Mouse (Mus musculus) leukemia stem cell, adult 10-12 weeks (primary cell): ENCODE measurements around the gene Cyb5b. TPM values are rescaled to one million over a fixed set of nuclear protein-coding genes. Genes with fewer than 3 reads are reported as not detected.

Experiments
- polyA plus RNA-seq: library from polyadenylated mRNA; stranded (reverse); fragments of >175 nt; gene quantifications from 2 replicates; pipeline ENCODE4 v1.2.3, GENCODE M21; 2012; ENCODE audit warnings: low replicate concordance

Gene Cyb5b
- 4.6 and 6.8 TPM in 2 replicates for polyA plus RNA-seq

DNA sequence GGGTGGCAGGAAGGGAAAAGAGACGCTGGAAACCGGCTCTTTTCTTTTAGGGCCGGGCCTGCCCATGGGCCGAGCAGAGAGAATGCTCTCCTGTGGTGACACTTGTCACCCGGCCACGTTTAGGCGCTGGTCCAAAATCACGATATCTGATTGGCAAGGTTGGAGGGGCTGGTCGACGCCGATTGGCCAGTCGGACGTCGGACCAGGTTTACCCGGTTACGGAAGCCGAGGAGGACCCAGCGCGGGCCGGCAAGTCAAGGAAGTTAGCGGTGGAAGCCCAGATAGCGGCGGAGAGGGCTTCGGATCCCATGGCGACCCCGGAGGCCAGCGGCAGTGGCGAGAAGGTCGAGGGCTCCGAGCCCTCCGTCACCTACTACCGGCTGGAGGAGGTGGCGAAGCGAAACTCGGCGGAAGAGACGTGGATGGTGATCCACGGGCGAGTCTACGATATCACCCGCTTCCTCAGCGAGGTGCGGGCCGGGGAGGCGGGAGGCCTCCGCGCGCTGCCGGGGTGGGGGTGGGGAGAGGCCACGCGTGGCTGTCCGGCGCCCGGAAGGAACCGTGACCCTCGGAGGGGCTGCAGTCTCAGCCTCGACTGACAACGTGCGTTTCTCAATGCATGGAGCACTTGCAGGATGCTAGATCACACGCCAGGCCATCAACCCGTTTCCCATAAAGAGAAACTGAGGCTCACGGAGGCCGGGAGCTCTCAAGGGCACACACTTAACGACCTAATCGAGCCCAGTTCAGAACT, at the start of gene Cyb5b:
Cyb5b (plus strand) TSS at position 237 of the 754 bp plus-strand sequence.

Other genes starting within 250 kb of the Cyb5b start
- 1.3 and 3.1 TPM in 2 replicates for gene Sntb2, start 214.9 kb upstream of the Cyb5b start, polyA plus RNA-seq
- 12.8 and 19.3 TPM in 2 replicates for gene Vps4a, start 119.4 kb upstream of the Cyb5b start, polyA plus RNA-seq
- gene Pdf, start 102.0 kb upstream of the Cyb5b start, polyA plus RNA-seq: 0.83 and 8.1 TPM in 2 replicates
- gene Cog8, start 94.0 kb upstream of the Cyb5b start, polyA plus RNA-seq: 16.6 and 19.9 TPM in 2 replicates
- 5.6 and 9.5 TPM in 2 replicates for gene Nip7, start 93.8 kb upstream of the Cyb5b start, polyA plus RNA-seq
- not detected in 2 replicates for gene Tmed6, start 85.0 kb upstream of the Cyb5b start, polyA plus RNA-seq
- gene Terf2, start 54.1 kb upstream of the Cyb5b start, polyA plus RNA-seq: 14.6 and 15.3 TPM in 2 replicates
- 4.0 and 6.3 TPM in 2 replicates for gene Nfat5, start 142.8 kb downstream of the Cyb5b start, polyA plus RNA-seq